Mouse (Mus musculus): ENCODE data around the gene Tmem98. TPM values are rescaled to one million over a fixed set of nuclear protein-coding genes. Genes with fewer than 3 reads are reported as not detected.
A peak's percentile ranks its signal among the peaks of the same experiment; 100 is the strongest.

Tmem98 gene
- polyA plus RNA-seq (2015; fragmentation: Nextera tagmentation; extraction: Ambion mirVana), result 96.4 and 96.9 TPM in 2 replicates

- peak within 1 kb of the TSS; percentile 63 for H3K4me3 ChIP-seq
- 1% methylated on average over 38 of the region's 54 CpGs for WGBS
Measured at GRCm38 (mm10) chr11:80809993-80810821, at the start of gene Tmem98. TSS of gene Tmem98 (plus strand) at chr11:80810175.

GRCm38 (mm10) chr11:80761285-80761974 lies 48.5 kb upstream of the Tmem98 start:
- Histone ChIP-seq H3K9ac (no peak overlapping the region), H3K4me2 (no peak overlapping the region), H3K9me3 (no peaks in the 10 kb centered on the region), H3K27ac (replicated peaks) (no peak overlapping the region), H3K4me3 (no peak overlapping the region), H3K36me3 (no peaks in the 10 kb centered on the region), H3K27me3 (replicated peaks) (no peaks in the 10 kb centered on the region), H3K4me1 (peaks cover 15% of the 10 kb centered on the region)
- no peak for ATAC-seq (ENCODE audit: extremely low read depth, insufficient number of reproducible peaks, low FRiP score, low TSS enrichment)
- 61% methylated on average over 3 of the region's 3 CpGs for WGBS

More at GRCm38 (mm10) chr11:80809993-80810821, at the start of gene Tmem98:
- Histone ChIP-seq H3K36me3 (peaks cover 30% of the 10 kb centered on the region), H3K9me3 (no peaks in the 10 kb centered on the region), H3K4me1 (peaks cover 32% of the 10 kb centered on the region), H3K27me3 (replicated peaks) (no peaks in the 10 kb centered on the region), H3K9ac (peak within 1 kb of the TSS; percentile 93), H3K4me2 (peak within 1 kb of the TSS; percentile 77), H3K27ac (replicated peaks) (peak within 1 kb of the TSS; percentile 86)
- ATAC-seq (ENCODE audit: extremely low read depth, insufficient number of reproducible peaks, low FRiP score, low TSS enrichment), result peak; percentile 69

- Histone ChIP-seq H3K9ac (no peak overlapping the region), H3K9me3 (no peaks in the 10 kb centered on the region), H3K36me3 (no peaks in the 10 kb centered on the region), H3K27ac (replicated peaks) (no peak overlapping the region), H3K27me3 (replicated peaks) (no peaks in the 10 kb centered on the region), H3K4me2 (no peak overlapping the region), H3K4me1 (peaks cover 22% of the 10 kb centered on the region), H3K4me3 (no peak overlapping the region)
- no peak for ATAC-seq (ENCODE audit: extremely low read depth, insufficient number of reproducible peaks, low FRiP score, low TSS enrichment)
- 63% methylated on average over 4 of the region's 4 CpGs for WGBS
Measured at GRCm38 (mm10) chr11:80762066-80762465, 47.9 kb upstream of the Tmem98 start.

- WGBS, result 86% methylated on average over 4 of the region's 4 CpGs
- Histone ChIP-seq H3K36me3 (no peaks in the 10 kb centered on the region), H3K4me1 (peaks cover 27% of the 10 kb centered on the region), H3K4me3 (no peak overlapping the region), H3K4me2 (no peak overlapping the region), H3K27ac (replicated peaks) (no peak overlapping the region), H3K9me3 (no peaks in the 10 kb centered on the region), H3K27me3 (replicated peaks) (no peaks in the 10 kb centered on the region), H3K9ac (no peak overlapping the region)
- ATAC-seq (ENCODE audit: extremely low read depth, insufficient number of reproducible peaks, low FRiP score, low TSS enrichment), result no peak
Measured at GRCm38 (mm10) chr11:80766068-80766467, 43.9 kb upstream of the Tmem98 start.

GRCm38 (mm10) chr11:80766472-80767319 lies 43.3 kb upstream of the Tmem98 start:
- Histone ChIP-seq H3K4me3 (no peak overlapping the region), H3K9ac (no peak overlapping the region), H3K27me3 (replicated peaks) (no peaks in the 10 kb centered on the region), H3K27ac (replicated peaks) (no peak overlapping the region), H3K36me3 (no peaks in the 10 kb centered on the region), H3K9me3 (no peaks in the 10 kb centered on the region), H3K4me2 (no peak overlapping the region), H3K4me1 (peaks cover 22% of the 10 kb centered on the region)
- 45% methylated on average over 6 of the region's 6 CpGs for WGBS
- no peak for ATAC-seq (ENCODE audit: extremely low read depth, insufficient number of reproducible peaks, low FRiP score, low TSS enrichment)

- H3K27me3 ChIP-seq (replicated peaks), result no peaks in the 10 kb centered on the region
- WGBS, result 61% methylated on average over 3 of the region's 3 CpGs
- ATAC-seq (ENCODE audit: extremely low read depth, insufficient number of reproducible peaks, low FRiP score, low TSS enrichment), result no peak
- no peak overlapping the region for H3K9ac ChIP-seq
- H3K36me3 ChIP-seq, result no peaks in the 10 kb centered on the region
- no peak overlapping the region for H3K4me3 ChIP-seq
- H3K4me1 ChIP-seq, result peaks cover 17% of the 10 kb centered on the region
- H3K4me2 ChIP-seq, result no peak overlapping the region
- H3K9me3 ChIP-seq, result no peaks in the 10 kb centered on the region
- H3K27ac ChIP-seq (replicated peaks), result no peak overlapping the region
Measured at GRCm38 (mm10) chr11:80767320-80767617, 42.7 kb upstream of the Tmem98 start.

- no peak overlapping the region for H3K4me3 ChIP-seq
- ATAC-seq (ENCODE audit: extremely low read depth, insufficient number of reproducible peaks, low FRiP score, low TSS enrichment), result no peak
- no peaks in the 10 kb centered on the region for H3K27me3 ChIP-seq (replicated peaks)
- no peak overlapping the region for H3K4me2 ChIP-seq
- H3K9ac ChIP-seq, result no peak overlapping the region
- no peaks in the 10 kb centered on the region for H3K36me3 ChIP-seq
- no peak overlapping the region for H3K27ac ChIP-seq (replicated peaks)
- no peaks in the 10 kb centered on the region for H3K9me3 ChIP-seq
- H3K4me1 ChIP-seq, result peaks cover 37% of the 10 kb centered on the region
- 89% methylated on average over 3 of the region's 3 CpGs for WGBS
Measured at GRCm38 (mm10) chr11:80771186-80771585, 38.8 kb upstream of the Tmem98 start.

GRCm38 (mm10) chr11:80771596-80772250 lies 38.3 kb upstream of the Tmem98 start:
- H3K36me3 ChIP-seq, result no peaks in the 10 kb centered on the region
- 74% methylated on average over 5 of the region's 5 CpGs for WGBS
- H3K4me2 ChIP-seq, result no peak overlapping the region
- H3K9me3 ChIP-seq, result no peaks in the 10 kb centered on the region
- no peak overlapping the region for H3K4me3 ChIP-seq
- H3K9ac ChIP-seq, result no peak overlapping the region
- peaks cover 31% of the 10 kb centered on the region for H3K4me1 ChIP-seq
- no peaks in the 10 kb centered on the region for H3K27me3 ChIP-seq (replicated peaks)
- no peak for ATAC-seq (ENCODE audit: extremely low read depth, insufficient number of reproducible peaks, low FRiP score, low TSS enrichment)
- H3K27ac ChIP-seq (replicated peaks), result no peak overlapping the region

- H3K27me3 ChIP-seq (replicated peaks), result no peaks in the 10 kb centered on the region
- H3K36me3 ChIP-seq, result no peaks in the 10 kb centered on the region
- ATAC-seq (ENCODE audit: extremely low read depth, insufficient number of reproducible peaks, low FRiP score, low TSS enrichment), result no peak
- 32% methylated on average over 6 of the region's 6 CpGs for WGBS
- no peak overlapping the region for H3K9ac ChIP-seq
- peaks cover 25% of the 10 kb centered on the region for H3K4me1 ChIP-seq
- H3K9me3 ChIP-seq, result no peaks in the 10 kb centered on the region
- H3K4me3 ChIP-seq, result no peak overlapping the region
- no peak overlapping the region for H3K27ac ChIP-seq (replicated peaks)
- H3K4me2 ChIP-seq, result peak overlapping the region; percentile 18
Measured at GRCm38 (mm10) chr11:80772595-80773210, 37.3 kb upstream of the Tmem98 start.

- no peak overlapping the region for H3K4me3 ChIP-seq
- no peak overlapping the region for H3K9ac ChIP-seq
- H3K9me3 ChIP-seq, result no peaks in the 10 kb centered on the region
- no peak overlapping the region for H3K27ac ChIP-seq (replicated peaks)
- no peak overlapping the region for H3K4me2 ChIP-seq
- H3K4me1 ChIP-seq, result peaks cover 42% of the 10 kb centered on the region
- H3K27me3 ChIP-seq (replicated peaks), result no peaks in the 10 kb centered on the region
- WGBS, result 59% methylated on average over 3 of the region's 3 CpGs
- no peak for ATAC-seq (ENCODE audit: extremely low read depth, insufficient number of reproducible peaks, low FRiP score, low TSS enrichment)
- H3K36me3 ChIP-seq, result no peaks in the 10 kb centered on the region
Measured at GRCm38 (mm10) chr11:80775535-80775934, 34.4 kb upstream of the Tmem98 start.

Data from heart, embryonic 13.5 days (tissue).